Mouse (Mus musculus) Patski (cell line): ENCODE results near the gene Nnat. TPM values are rescaled to one million over a fixed set of nuclear protein-coding genes. Genes with fewer than 3 reads are reported as not detected.

Experiments
- ATAC-seq: fragments of 100-300 bp; one replicate; pipeline ENCODE4 v1.8.0; 2021
- CTCF ChIA-PET: fragments of 350-600 bp; sonication (Branson Sonifier 250); formaldehyde crosslinking; loops from one replicate; lab custom pipeline; 2022; ENCODE audit warnings: inconsistent platforms; lab: Charles Lee
- POLR2A ChIA-PET: fragments of 350-600 bp; sonication (Branson Sonifier 250); formaldehyde crosslinking; loops from one replicate; lab custom pipeline; 2022; ENCODE audit warnings: antibody characterized with exemption, inconsistent platforms; lab: Charles Lee
- DNase-seq: peaks from one replicate; pipeline ENCODE4 v3.0.0-alpha.2; 2011; ENCODE audit warnings: low read depth, low spot score
- H3K27me3 ChIP-seq: fragments of 371-371 bp; one replicate; pipeline ENCODE4 v1.5.1; 2021
- CTCF ChIP-seq: fragments of 100-300 bp; IDR thresholded peaks from one replicate; pipeline ENCODE4 v1.5.1; 2021
- in situ Hi-C: fragments of 300-500 bp; cut with MboI; formaldehyde crosslinking; loops from 3 replicates; pipeline ENCODE4 v1.11.1; 2018; ENCODE audit warnings: low pct_unique_long_range_greater_than_20kb, mixed read lengths
- polyA plus RNA-seq: library from polyadenylated mRNA; unstranded; gene quantifications from one replicate; pipeline ENCODE4 v1.2.3, GENCODE M21; 2021

Nnat gene
- polyA plus RNA-seq, 1 experiment from 2014 or later: 2.2 TPM

DNA sequence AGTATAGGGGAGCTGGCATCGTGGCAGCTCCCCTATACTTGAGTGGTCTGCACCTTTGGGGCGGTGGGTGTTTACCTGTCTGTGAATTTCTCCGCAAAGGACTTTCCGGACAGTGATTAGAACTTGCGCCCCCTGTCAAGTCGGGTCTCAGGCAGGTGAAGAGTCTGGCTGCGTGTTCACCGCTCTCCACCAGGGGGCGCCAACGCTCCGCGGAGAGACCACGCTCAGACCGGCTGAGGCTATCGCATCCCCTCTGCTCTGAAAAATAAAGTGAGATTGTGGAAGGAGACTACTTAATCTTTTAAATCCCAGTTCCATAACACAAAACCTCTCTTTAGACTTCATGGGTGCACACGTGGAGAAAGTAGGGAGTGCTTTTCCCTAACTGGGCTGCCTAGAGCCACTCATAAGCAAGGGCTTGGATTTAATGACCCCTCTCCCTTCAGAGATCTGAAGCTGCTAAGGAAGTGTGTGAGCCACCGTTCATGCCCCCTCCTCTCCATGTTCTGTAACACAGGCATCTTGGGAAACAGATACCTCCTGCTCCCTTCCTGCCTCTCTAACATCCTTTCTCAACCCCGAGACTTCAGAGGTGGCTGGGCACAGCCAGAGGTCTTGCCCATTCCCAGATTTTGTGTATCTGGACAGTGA is 45.3 kb downstream of the Nnat start:
- ATAC-seq (no peak), DNase-seq (no peak)
- peaks cover 12% of the 10 kb centered on the region for H3K27me3 ChIP-seq
- ChIA-PET POLR2A (no interaction called here), CTCF (no interaction called here)
- TF ChIP-seq CTCF: peak; percentile 98
- in situ Hi-C loops: no loop called here

DNA sequence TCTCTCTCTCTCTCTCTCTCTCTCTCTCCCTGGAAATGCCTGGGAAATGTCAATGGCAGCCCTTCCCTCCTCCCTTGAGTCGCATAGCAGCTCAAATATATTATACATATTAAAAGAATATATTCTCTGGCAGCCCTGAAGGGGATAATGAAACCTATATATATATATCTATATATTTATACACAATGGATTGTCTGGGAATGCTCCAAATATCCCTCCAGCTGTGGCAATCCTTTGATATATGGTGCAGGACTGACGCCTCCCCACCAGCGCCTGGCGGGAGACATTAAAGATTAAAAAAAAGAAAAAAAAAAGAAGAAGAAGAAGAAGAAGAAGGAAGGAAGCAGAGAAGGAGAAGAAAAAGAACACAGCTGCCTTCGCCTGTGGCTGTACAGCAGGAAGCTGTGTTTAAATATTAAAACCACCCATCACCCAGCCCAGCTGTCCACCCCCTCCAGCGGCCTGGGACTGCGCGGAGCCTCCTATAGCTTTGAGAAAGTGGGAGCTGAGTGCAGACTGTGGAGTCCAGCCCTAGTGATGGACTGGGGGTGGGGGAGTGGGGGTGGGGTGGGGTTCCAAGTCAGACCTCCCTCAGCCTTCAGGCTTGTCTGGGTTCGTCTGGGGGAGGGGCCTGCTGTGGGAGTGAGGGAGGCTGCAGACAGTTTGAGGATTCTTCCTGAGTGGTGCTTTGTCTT is 47.8 kb downstream of the Nnat start:
- CTCF ChIA-PET: no interaction called here
- no peak for DNase-seq
- no peak for ATAC-seq

DNA sequence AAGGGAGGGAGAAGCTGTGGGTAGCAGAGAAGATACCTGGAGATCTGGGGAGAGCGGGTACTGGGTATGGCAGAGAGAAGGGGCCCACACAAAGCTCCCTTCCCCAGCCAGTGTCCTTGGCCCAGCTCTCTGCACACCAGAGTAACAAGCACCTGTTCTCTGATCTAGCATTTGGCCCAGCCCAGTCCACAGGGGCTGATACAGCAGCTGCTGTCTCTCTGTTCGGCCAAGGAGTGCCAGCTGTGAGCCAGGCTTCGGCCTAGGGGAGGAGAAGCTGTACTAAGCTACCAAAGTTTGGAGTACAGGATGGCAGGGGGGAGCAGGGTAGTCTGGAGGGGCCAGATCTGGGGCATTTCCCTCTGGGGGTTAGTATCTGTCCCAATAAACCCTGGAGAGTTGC is 51.9 kb downstream of the Nnat start:
- POLR2A ChIA-PET: no interaction called here
- no peak for ATAC-seq

More for the DNA sequence above, 47.8 kb downstream of the Nnat start:
- peaks cover 7% of the 10 kb centered on the region for H3K27me3 ChIP-seq
- TF ChIP-seq CTCF: no peak
- in situ Hi-C loops: no loop called here
- POLR2A ChIA-PET: no interaction called here

More for the DNA sequence above, 51.9 kb downstream of the Nnat start:
- in situ Hi-C loops: loop anchor here (10.0 kb wide), 1 partner anchor 743 kb away; no protein-coding TSS in a partner anchor
- TF ChIP-seq CTCF: no peak
- peaks cover 28% of the 10 kb centered on the region for H3K27me3 ChIP-seq
- CTCF ChIA-PET: no interaction called here
- DNase-seq: no peak

Other genes with a start within 250 kb of the Nnat start
- gene Ghrh, start 212.6 kb upstream of the Nnat start, polyA plus RNA-seq: not detected
- 63.9 TPM for gene Manbal, start 192.5 kb upstream of the Nnat start, polyA plus RNA-seq
- gene Src, start 141.6 kb upstream of the Nnat start, polyA plus RNA-seq: 76.9 TPM
- 47.3 TPM for gene Blcap, start 11.2 kb downstream of the Nnat start, polyA plus RNA-seq
- 44.5 TPM for gene Ctnnbl1, start 177.3 kb downstream of the Nnat start, polyA plus RNA-seq